Mouse (Mus musculus) forebrain, embryonic 11.5 days (tissue): ENCODE measurements at regions not wholly inside any gene's neighbourhood (a gene's known extent, or its start where the extent isn't known, plus 50 kb on each side); places are given as distances from the start of the nearest gene placed in this dataset.

Source experiments
- ATAC-seq: fragments of 200-750 bp; cut with Nextera tagmentation; replicated peaks from 2 replicates; pipeline ENCODE4 v1.8.0; 2017; ENCODE audit warnings: moderate TSS enrichment; ENCODE audit not compliant: low FRiP score
- DNase-seq: peaks from one replicate; pipeline ENCODE4 v3.0.0-alpha.2; 2017; ENCODE audit warnings: low spot score
- H3K27ac ChIP-seq: fragments of 300-500 bp; sonication (generic); 2 replicates; pipeline ENCODE4 v1.5.1; 2014; ENCODE audit warnings: low read depth, low read length
- H3K27me3 ChIP-seq: fragments of 300-500 bp; sonication (generic); 2 replicates; pipeline ENCODE4 v1.6.1; 2014; ENCODE audit warnings: mild to moderate bottlenecking, low read length, mixed read lengths; ENCODE audit not compliant: control insufficient read depth, insufficient read depth
- H3K36me3 ChIP-seq: fragments of 300-500 bp; sonication (generic); 2 replicates; pipeline ENCODE4 v1.6.1; 2014; ENCODE audit warnings: mild to moderate bottlenecking, low read length, moderate library complexity, mixed read lengths; ENCODE audit not compliant: control insufficient read depth, insufficient read depth
- H3K4me1 ChIP-seq: fragments of 300-500 bp; sonication (generic); replicated peaks from 2 replicates; pipeline ENCODE4 v1.6.1; 2014; ENCODE audit warnings: low read length, mixed read lengths; ENCODE audit not compliant: control insufficient read depth, insufficient read depth
- H3K4me2 ChIP-seq: fragments of 300-500 bp; sonication (generic); 2 replicates; pipeline ENCODE4 v1.6.1; 2014; ENCODE audit warnings: low read depth, mild to moderate bottlenecking, low read length, moderate library complexity, mixed read lengths; ENCODE audit not compliant: severe bottlenecking
- H3K4me3 ChIP-seq: fragments of 300-500 bp; sonication (generic); 2 replicates; pipeline ENCODE4 v1.5.1; 2014; ENCODE audit warnings: low read depth, low read length
- H3K9ac ChIP-seq: fragments of 300-500 bp; sonication (generic); 2 replicates; pipeline ENCODE4 v1.6.1; 2014; ENCODE audit warnings: low read length
- H3K9me3 ChIP-seq: fragments of 300-500 bp; sonication (generic); 2 replicates; pipeline ENCODE4 v1.6.1; 2016; ENCODE audit warnings: low read length, mixed read lengths; ENCODE audit not compliant: control insufficient read depth
- WGBS: fragments of 180-500 bp; shearing (Covaris S2); extraction: QIAGEN DNeasy Blood & Tissue Kit; methylation state at CpG from one replicate; pipeline ENCODE4 v1.1.7; 2014; 5-methylcytosine and 5-hydroxymethylcytosine counted together

GRCm38 (mm10) chr1:129002286-129002685, 270.8 kb upstream of the Thsd7b start:
- Histone ChIP-seq H3K27ac (no peak overlapping the region), H3K36me3 (no peaks in the 10 kb centered on the region), H3K4me3 (no peak overlapping the region), H3K9me3 (no peaks in the 10 kb centered on the region), H3K27me3 (no peaks in the 10 kb centered on the region), H3K4me2 (no peak overlapping the region), H3K4me1 (no peaks in the 10 kb centered on the region), H3K9ac (no peak overlapping the region)
- WGBS, result 87% methylated on average over 2 of the region's 2 CpGs
- DNase-seq (no peak), ATAC-seq (no peak)

- Histone ChIP-seq H3K4me3 (no peak overlapping the region), H3K4me1 (no peaks in the 10 kb centered on the region), H3K4me2 (no peak overlapping the region), H3K27ac (no peak overlapping the region), H3K9me3 (no peaks in the 10 kb centered on the region), H3K9ac (no peak overlapping the region), H3K36me3 (no peaks in the 10 kb centered on the region), H3K27me3 (no peaks in the 10 kb centered on the region)
- no peak for ATAC-seq
- DNase-seq, result no peak
Measured at GRCm38 (mm10) chr1:129001766-129002165, 271.3 kb upstream of the Thsd7b start.

- Histone ChIP-seq H3K27me3 (no peaks in the 10 kb centered on the region), H3K4me3 (no peak overlapping the region), H3K4me1 (no peaks in the 10 kb centered on the region), H3K27ac (no peak overlapping the region), H3K4me2 (no peak overlapping the region), H3K9ac (no peak overlapping the region), H3K36me3 (no peaks in the 10 kb centered on the region), H3K9me3 (no peaks in the 10 kb centered on the region)
- DNase-seq (no peak), ATAC-seq (no peak)
- 80% methylated on average over 5 of the region's 5 CpGs for WGBS
Measured at GRCm38 (mm10) chr1:128999741-129000517, 273.2 kb upstream of the Thsd7b start.

- Histone ChIP-seq H3K4me3 (no peak overlapping the region), H3K27ac (no peak overlapping the region), H3K4me2 (no peak overlapping the region), H3K4me1 (no peaks in the 10 kb centered on the region), H3K9me3 (no peaks in the 10 kb centered on the region), H3K9ac (no peak overlapping the region), H3K27me3 (no peaks in the 10 kb centered on the region), H3K36me3 (no peaks in the 10 kb centered on the region)
- ATAC-seq (no peak), DNase-seq (no peak)
- 83% methylated on average over 6 of the region's 6 CpGs for WGBS
Measured at GRCm38 (mm10) chr1:128994655-128995054, 278.4 kb upstream of the Thsd7b start.

- no peak for ATAC-seq
Measured at GRCm38 (mm10) chr1:128983411-128983810, 289.7 kb upstream of the Thsd7b start.

GRCm38 (mm10) chr1:128975586-128975985, 297.5 kb upstream of the Thsd7b start:
- no peak overlapping the region for H3K27ac ChIP-seq
- WGBS, result 88% methylated on average over 1 of the region's 1 CpGs
- ATAC-seq, result no peak

More at GRCm38 (mm10) chr1:128983411-128983810, 289.7 kb upstream of the Thsd7b start:
- Histone ChIP-seq H3K9me3 (no peaks in the 10 kb centered on the region), H3K4me1 (no peaks in the 10 kb centered on the region), H3K9ac (no peak overlapping the region), H3K27me3 (no peaks in the 10 kb centered on the region), H3K36me3 (no peaks in the 10 kb centered on the region), H3K27ac (no peak overlapping the region), H3K4me2 (no peak overlapping the region), H3K4me3 (no peak overlapping the region)
- WGBS, result 95% methylated on average over 2 of the region's 2 CpGs
- DNase-seq, result no peak

GRCm38 (mm10) chr1:128951436-128951835, 321.7 kb upstream of the Thsd7b start:
- DNase-seq (no peak), ATAC-seq (no peak)
- Histone ChIP-seq H3K36me3 (no peaks in the 10 kb centered on the region), H3K4me3 (no peak overlapping the region), H3K4me1 (no peaks in the 10 kb centered on the region), H3K27me3 (no peaks in the 10 kb centered on the region), H3K9ac (no peak overlapping the region), H3K27ac (no peak overlapping the region), H3K9me3 (no peaks in the 10 kb centered on the region), H3K4me2 (no peak overlapping the region)
- 73% methylated on average over 2 of the region's 2 CpGs for WGBS

More at GRCm38 (mm10) chr1:128975586-128975985, 297.5 kb upstream of the Thsd7b start:
- Histone ChIP-seq H3K9me3 (no peaks in the 10 kb centered on the region), H3K4me1 (no peaks in the 10 kb centered on the region), H3K4me3 (no peak overlapping the region), H3K27me3 (no peaks in the 10 kb centered on the region), H3K4me2 (no peak overlapping the region), H3K9ac (no peak overlapping the region), H3K36me3 (no peaks in the 10 kb centered on the region)
- no peak for DNase-seq

- 84% methylated on average over 4 of the region's 4 CpGs for WGBS
- no peaks in the 10 kb centered on the region for H3K4me1 ChIP-seq
- no peak overlapping the region for H3K4me3 ChIP-seq
- no peak for ATAC-seq
- no peak overlapping the region for H3K9ac ChIP-seq
- H3K4me2 ChIP-seq, result no peak overlapping the region
- H3K27me3 ChIP-seq, result no peaks in the 10 kb centered on the region
- no peaks in the 10 kb centered on the region for H3K36me3 ChIP-seq
- no peak overlapping the region for H3K27ac ChIP-seq
- DNase-seq, result no peak
- no peaks in the 10 kb centered on the region for H3K9me3 ChIP-seq
Measured at GRCm38 (mm10) chr1:128950512-128950911, 322.6 kb upstream of the Thsd7b start.

- no peaks in the 10 kb centered on the region for H3K4me1 ChIP-seq
Measured at GRCm38 (mm10) chr1:128914811-128915210, 322.7 kb upstream of the Cxcr4 start.

More at GRCm38 (mm10) chr1:128914811-128915210, 322.7 kb upstream of the Cxcr4 start:
- no peak overlapping the region for H3K9ac ChIP-seq
- H3K9me3 ChIP-seq, result no peaks in the 10 kb centered on the region
- H3K27me3 ChIP-seq, result no peaks in the 10 kb centered on the region
- no peak overlapping the region for H3K4me3 ChIP-seq
- no peak overlapping the region for H3K4me2 ChIP-seq
- no peaks in the 10 kb centered on the region for H3K36me3 ChIP-seq
- DNase-seq (no peak), ATAC-seq (no peak)
- no peak overlapping the region for H3K27ac ChIP-seq
- WGBS, result 76% methylated on average over 1 of the region's 1 CpGs
